Mouse (Mus musculus): ENCODE results near the gene Gm48551.

Gm48551 gene

GRCm38 (mm10) chr10:81356991-81357844 is 27.0 kb upstream of the Gm48551 start, which contains the start of gene Mfsd12:
Gene Mfsd12, plus strand, starts transcription at chr10:81357491.
- DNase-seq: peak; percentile 93 to 96

- no peak for DNase-seq
Observed at GRCm38 (mm10) chr10:81358209-81358608, 26.1 kb upstream of the Gm48551 start.

DNA sequence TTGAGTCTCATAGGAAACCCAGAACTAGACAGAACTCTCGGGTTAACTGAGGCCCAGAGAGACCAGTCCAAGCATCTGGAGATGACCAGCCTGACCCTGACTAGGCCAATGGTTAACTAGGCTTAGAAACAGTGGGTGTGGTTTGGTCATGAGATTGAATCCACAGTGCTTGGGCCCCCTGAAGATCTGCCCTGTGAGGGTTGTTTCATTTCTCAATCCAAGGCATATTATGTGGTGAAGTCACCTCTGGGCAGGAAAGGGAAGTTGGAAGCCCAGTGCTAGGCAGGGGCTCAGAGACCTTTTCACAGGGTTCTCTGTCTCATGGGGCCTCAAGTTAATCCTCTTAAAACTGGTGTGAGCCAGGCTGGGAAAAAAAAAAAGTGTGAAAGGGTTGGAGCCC is 25.4 kb upstream of the Gm48551 start:
- peak; percentile 48 to 76 for DNase-seq

DNA sequence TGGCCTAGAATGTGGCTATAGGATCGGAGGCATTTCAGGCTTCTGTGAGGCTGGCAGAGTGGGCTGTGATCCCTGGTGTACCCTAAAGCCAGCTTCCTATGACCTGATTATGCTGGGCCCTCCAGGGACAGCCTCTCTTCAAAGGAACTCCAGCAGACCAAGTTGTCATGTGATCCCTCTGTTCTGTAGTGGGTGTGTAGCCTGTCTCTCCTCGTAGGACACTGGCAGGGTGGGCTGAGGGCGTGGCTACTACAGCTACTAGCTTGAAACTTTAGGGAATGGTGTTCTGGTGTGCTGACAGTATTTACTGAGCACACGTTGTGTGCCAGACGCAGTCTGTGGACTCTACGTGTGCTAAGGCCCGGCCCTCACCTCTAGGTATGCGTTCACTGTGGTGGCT is 23.5 kb upstream of the Gm48551 start:
- no peak for DNase-seq

DNA sequence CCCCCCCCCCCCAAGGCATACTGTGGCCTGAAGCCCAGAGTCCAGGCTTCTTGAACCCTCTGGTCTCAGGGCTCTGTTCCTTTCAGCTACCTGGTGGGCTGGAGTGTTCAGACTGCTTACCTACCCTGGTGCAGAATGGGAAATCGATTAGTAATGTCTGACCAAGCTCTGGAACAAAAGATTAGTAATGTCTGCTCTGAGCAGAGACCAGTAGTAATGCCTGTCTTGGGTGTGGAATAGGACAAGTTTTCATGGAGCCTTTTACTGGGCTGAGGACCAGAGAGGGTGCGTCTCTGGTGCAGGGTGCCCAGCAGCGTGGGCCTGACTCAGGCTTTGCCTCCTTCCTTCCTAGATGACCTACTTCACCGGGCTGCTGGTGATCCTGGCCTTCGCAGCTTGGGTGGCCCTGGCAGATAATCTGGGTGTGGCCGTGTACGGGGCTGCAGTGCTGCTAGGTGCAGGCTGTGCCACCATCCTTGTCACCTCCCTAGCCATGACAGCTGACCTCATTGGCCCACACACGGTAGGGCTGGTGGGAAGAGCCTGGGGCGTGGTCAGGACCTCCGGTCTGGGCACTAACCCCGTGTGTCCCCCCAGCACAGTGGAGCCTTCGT is 21.8 kb upstream of the Gm48551 start:
- no peak for DNase-seq

DNA sequence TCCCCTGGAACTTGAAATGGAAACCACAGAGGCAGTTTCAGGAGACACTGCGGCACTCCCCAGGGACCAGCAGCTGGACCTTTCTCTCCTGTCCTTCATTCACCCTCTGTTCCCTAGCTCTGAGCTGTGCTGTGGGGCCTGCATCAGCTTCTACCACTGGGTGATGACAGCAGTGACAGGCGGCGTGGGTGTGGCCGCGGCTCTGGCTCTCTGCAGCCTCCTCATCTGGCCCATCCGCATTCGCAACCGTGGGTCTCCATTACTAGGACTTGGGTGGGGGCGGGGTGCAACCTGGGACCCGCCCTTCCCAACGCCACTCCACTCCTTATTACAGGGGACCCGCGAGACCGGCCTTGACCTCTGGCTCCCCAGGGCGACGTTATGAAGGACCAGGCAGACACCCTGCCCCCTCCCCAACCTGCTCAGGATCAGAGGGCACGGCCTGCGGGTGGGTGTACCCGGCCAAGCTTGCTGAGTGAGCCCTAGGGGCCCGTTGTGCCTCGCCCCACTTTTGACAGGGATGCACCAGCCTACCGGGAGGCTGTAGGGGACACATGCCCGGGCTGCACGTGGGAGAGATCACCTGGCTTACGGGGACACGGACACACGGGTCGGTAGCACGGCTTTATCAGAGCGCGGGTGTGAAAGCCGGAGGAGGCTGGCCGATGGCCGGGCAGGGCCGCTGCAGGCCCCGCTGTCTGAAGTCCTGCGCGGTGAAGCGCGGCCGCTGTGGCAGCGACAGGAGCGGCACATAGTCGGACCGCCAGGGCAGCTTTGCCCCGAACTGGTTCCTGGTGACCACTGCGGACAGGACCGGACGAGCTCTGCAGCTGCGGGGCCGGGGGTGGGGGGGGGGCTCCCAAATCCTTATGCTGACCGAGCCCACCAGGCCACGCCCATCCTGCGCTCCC is 20.6 kb upstream of the Gm48551 start:
- DNase-seq: peak; percentile 45 to 77

DNA sequence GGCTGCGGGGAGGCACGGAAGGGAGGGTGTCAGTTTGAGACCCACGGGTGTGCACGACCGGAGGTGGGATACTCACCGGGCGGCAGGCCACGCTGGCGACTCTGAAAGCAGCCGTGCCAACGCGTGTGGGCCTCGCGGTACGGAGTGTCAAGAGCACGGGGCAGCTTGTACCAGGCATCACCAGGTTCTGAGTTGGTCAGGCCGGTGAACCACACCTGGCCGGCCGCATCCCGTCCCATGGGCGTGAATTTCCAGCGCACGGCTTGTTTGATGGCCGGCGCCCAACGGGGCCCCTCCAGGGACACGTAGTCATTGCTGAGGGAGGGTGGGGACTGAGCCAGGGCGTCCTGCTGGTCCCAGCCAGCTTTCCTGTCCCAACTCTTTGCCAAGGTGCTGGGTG is 19.6 kb upstream of the Gm48551 start:
- peak in 1 of 2 experiments; percentile 73 for DNase-seq

GRCm38 (mm10) chr10:81365073-81365472 is 19.2 kb upstream of the Gm48551 start:
- no peak for DNase-seq

DNA sequence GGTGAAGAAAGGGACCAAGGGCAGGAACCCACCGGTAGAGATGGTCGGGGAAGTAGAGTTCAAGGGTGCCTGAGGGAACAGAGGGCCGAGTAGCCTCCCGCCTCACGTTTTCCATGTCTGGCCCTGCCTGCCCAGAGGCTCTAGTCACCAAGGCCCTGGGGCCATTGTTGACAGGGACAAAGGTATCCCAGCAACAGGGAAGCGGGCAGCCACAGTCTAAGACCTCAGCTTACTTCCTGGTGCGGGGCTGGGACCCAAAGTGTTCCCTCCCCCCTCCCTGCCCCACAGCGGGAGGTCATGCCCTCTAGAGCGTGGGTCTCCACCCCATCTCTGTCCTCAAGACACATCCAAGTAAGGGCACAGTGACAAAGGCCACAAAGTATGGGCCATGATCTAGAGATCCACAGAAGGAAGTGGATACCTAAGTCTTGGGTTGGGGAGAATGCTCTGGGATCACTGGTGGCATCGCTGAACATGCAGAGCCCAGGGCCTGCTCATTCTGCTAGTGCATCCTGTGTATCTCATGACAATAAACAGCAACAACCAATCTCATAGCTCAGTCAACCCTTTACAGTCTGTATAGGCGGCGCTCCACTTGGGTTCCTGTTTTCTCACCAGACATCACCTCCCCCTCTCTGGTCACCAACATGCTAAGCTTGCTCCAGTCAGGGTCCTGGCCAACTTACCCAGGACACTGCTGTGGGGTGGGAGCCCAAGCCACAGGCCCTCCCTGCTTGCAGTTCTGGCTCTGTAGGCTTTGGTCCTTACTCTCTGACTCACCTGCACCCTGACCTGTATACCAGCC is 18.4 kb upstream of the Gm48551 start, which contains the start of gene 4930404N11Rik:
Gene 4930404N11Rik (minus strand): TSS at position 145 of the 805 bp plus-strand sequence.
- no peak for DNase-seq

DNA sequence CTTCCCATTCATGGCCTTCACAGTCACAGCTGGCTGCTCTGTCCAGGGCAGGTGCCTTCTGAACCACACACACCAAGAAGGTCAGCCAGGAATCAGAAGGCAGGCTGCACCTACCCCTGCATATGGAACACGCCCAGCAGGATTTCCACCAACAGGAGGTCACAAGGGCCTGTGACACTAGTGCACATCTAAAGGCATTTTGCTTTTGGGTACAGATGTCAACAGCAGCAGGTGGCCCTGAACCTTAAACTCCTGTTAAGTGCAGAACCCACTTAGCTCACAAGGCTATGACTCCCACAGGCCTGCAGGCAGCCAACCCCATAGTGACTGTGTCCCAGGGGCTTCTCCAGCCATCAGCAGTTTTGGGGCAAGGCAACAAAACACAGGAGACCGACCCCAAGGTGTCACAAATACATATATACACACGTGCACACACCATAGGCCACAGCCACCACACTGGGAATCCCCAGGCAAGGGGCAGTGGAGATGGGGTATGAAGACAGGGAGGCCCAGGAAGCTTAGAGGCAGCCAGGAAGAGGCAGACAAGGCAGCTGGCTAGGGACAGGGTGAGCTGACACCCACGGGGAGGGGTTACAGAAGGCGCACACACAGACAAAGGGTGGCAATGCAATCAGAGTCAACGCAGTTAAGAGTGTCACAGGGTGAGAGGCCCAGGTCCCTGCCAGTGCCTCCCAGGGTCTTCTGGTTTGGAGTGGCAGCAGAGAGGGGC is 17.6 kb upstream of the Gm48551 start:
- DNase-seq: no peak

GRCm38 (mm10) chr10:81367207-81367495 is 17.1 kb upstream of the Gm48551 start:
- no peak for DNase-seq

DNA sequence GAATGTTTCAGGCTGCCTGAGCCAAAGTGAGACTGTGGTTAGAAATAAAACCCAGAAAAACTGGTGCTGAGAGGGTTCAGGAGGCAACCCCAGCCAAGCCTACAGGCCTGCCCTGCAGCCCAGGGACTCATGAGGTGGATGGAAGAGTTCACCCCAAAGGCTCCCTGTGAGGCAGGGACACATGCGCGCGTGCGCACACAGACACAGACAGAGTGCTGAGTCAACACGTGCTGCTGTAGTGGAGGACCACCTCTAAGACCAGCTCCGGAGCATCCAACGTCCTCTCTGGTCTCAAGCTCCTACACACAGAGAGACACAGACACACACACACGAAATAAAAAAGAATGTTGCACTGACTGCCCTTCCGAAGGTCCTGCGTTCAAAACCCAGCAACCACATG is 8.9 kb upstream of the Gm48551 start:
- DNase-seq: no peak

- DNase-seq: peak in 1 of 2 experiments; percentile 43
Observed at GRCm38 (mm10) chr10:81376561-81377361, 7.5 kb upstream of the Gm48551 start.

GRCm38 (mm10) chr10:81377362-81377664 is 7.0 kb upstream of the Gm48551 start:
- no peak for DNase-seq

DNA sequence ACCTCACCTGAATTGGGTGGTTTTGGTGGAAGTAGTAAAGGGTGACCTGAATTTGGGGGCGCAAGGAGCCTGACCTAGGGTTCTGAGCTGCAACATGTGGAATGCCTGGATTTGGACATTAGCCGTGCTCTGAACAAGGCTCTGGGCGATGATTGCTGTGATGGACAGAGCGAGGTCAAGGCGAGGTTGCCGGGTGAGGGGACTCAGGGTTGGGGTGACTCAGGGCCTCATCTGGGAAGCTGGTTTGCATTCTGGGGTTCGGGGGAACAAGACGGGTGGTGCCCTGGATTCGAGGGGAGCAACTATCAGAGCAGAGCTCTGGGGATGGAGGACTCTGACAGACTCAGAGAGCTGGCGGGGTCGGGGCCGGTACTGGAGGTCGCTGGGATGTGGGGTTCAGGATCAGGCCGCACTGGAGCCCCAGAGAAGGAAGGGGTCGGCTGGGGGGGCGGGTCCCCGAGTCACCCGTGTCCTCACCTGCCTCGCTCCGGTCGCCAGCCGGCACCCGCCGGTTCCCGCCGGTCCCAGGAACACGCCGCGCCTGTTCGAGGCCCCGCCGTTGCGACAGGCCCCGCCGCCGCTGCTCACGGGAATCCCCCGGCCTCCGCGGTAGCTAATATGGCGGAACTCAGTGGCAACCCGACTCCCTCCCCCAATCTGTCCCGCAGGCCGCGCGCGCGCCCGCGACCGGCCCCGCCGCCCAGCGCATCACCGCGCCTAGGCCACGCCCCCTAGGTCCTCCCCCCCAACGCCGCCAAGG is 6.3 kb upstream of the Gm48551 start, which contains the start of gene Fzr1:
Gene Fzr1 (minus strand): TSS at position 724 of the 760 bp plus-strand sequence.
- DNase-seq: no peak

DNA sequence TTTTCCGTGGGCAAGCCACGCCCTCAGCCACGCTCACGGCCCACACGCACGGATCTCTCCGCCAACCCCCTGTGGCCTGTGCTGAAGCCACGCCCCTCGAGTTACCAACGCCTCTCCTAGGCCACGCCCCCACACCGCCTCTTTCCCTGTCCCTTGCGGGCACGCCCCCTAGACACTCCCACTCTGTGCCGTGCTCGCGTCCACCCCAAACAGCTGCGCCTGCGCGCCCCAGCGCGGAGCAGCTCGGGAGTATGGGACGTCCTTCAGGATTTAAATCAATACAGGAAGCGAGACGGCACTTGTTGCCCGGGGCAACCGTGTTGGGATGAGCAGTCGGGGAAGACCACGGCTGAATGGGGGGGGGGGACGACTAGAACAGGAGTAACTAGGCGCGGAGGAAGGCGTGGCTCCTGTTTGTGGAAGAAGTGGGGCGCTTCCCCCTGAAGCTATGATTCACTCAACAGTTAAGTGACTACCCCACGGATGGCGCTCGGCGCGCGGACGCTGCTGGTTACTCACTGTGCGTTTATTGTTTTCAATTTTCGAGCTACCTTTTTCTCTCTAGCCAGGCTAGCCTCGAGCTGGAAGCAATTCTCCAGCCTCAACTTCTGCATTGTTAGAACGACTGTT is 5.6 kb upstream of the Gm48551 start:
- peak; percentile 100 for DNase-seq

GRCm38 (mm10) chr10:81379183-81379553 is 5.1 kb upstream of the Gm48551 start:
- DNase-seq: no peak

- DNase-seq: no peak
Observed at GRCm38 (mm10) chr10:81379809-81380378, 4.4 kb upstream of the Gm48551 start.

DNA sequence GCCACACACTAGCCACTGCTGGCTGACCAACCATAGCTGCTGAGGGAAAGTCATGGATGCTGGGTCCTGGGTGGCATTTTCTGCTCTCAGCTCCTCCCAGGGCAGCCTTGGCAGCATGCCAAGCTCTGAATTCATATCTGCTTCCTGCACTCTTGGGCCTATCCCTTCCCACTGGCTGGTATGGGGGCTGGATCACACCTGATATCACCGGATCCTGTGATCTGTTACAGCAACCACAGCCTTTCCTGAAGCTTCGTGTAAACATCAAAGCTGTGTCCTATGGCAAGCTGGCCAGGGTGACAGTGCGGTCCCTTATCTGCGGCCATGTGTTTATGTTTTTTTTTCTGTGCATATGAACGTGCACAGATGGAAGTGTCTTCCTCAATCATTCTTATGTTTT is 2.2 kb upstream of the Gm48551 start:
- DNase-seq: no peak
